Mouse (Mus musculus): Measurements from ENCODE around the gene Slc1a5.
A peak's percentile ranks its signal among the peaks of the same experiment; 100 is the strongest.

The Slc1a5 gene

GRCm38 (mm10) chr7:16780825-16781554 lies at the start of gene Slc1a5:
Gene Slc1a5 (plus strand): TSS chr7:16781340.
- DNase-seq = peak; percentile 96

- DNase-seq = peak; percentile 27
Measured at GRCm38 (mm10) chr7:16731893-16732422, 49.2 kb upstream of the Slc1a5 start.

- peak; percentile 39 for DNase-seq
Measured at GRCm38 (mm10) chr7:16737606-16738072, 43.5 kb upstream of the Slc1a5 start.

- peak; percentile 99 for DNase-seq
Measured at GRCm38 (mm10) chr7:16738073-16738696, 43.0 kb upstream of the Slc1a5 start, which contains the start of gene Ap2s1. Gene Ap2s1 (plus strand): TSS chr7:16738410.

GRCm38 (mm10) chr7:16739056-16739604 lies 42.0 kb upstream of the Slc1a5 start:
- DNase-seq = no peak

GRCm38 (mm10) chr7:16745373-16745772 lies 35.8 kb upstream of the Slc1a5 start:
- no peak for DNase-seq

- no peak for DNase-seq
Measured at GRCm38 (mm10) chr7:16746093-16746492, 35.0 kb upstream of the Slc1a5 start.

- DNase-seq = no peak
Measured at GRCm38 (mm10) chr7:16747656-16748055, 33.5 kb upstream of the Slc1a5 start.

GRCm38 (mm10) chr7:16752016-16752415 lies 29.1 kb upstream of the Slc1a5 start:
- no peak for DNase-seq

- DNase-seq = peak; percentile 34
Measured at GRCm38 (mm10) chr7:16755362-16756017, 25.6 kb upstream of the Slc1a5 start.

- no peak for DNase-seq
Measured at GRCm38 (mm10) chr7:16758872-16759574, 22.1 kb upstream of the Slc1a5 start.

GRCm38 (mm10) chr7:16760292-16760691 lies 20.8 kb upstream of the Slc1a5 start:
- DNase-seq = peak; percentile 19

- DNase-seq = peak; percentile 69
Measured at GRCm38 (mm10) chr7:16761005-16761481, 20.1 kb upstream of the Slc1a5 start.

GRCm38 (mm10) chr7:16761630-16762029 lies 19.5 kb upstream of the Slc1a5 start:
- DNase-seq = no peak

GRCm38 (mm10) chr7:16763463-16764218 lies 17.5 kb upstream of the Slc1a5 start:
- no peak for DNase-seq

GRCm38 (mm10) chr7:16766443-16766842 lies 14.7 kb upstream of the Slc1a5 start:
- DNase-seq = no peak

- DNase-seq = peak; percentile 72
Measured at GRCm38 (mm10) chr7:16775888-16776287, 5.3 kb upstream of the Slc1a5 start.

GRCm38 (mm10) chr7:16780076-16780475 lies 1.1 kb upstream of the Slc1a5 start:
- DNase-seq = peak; percentile 81

GRCm38 (mm10) chr7:16781555-16781815 lies 345 bp downstream of the Slc1a5 start:
- no peak for DNase-seq

- DNase-seq = peak; percentile 12
Measured at GRCm38 (mm10) chr7:16781816-16782554, 845 bp downstream of the Slc1a5 start.

GRCm38 (mm10) chr7:16782555-16783125 lies 1.5 kb downstream of the Slc1a5 start:
- no peak for DNase-seq
